Mouse (Mus musculus): Measurements from ENCODE around the gene 9930111J21Rik2. TPM values are rescaled to one million over a fixed set of nuclear protein-coding genes. Genes with fewer than 3 reads are reported as not detected.
A peak's percentile ranks its signal among the peaks of the same experiment; 100 is the strongest.
"Not testable (repeated sequence)": the region's sequence is repeated elsewhere in the genome, so short reads cannot be mapped to it uniquely, and the experiment has no call there.

9930111J21Rik2 gene
- polyA plus RNA-seq, 1 experiment from 2014 or later: 117 TPM

GRCm38 (mm10) chr11:49084875-49085274, 33.8 kb upstream of the 9930111J21Rik2 start:
- H3K4me3 ChIP-seq (ENCODE audit: inconsistent target): no peak overlapping the region
- WGBS (ENCODE audit: missing documents): 5% methylated on average over 3 of the region's 3 CpGs
- H3K79me2 ChIP-seq (ENCODE audit: inconsistent target): peaks cover 69% of the 10 kb centered on the region
- peak overlapping the region; percentile 51 for H3K27ac ChIP-seq
- H3K36me3 ChIP-seq (ENCODE audit: inconsistent target): no peaks in the 10 kb centered on the region

- no peak overlapping the region for H3K4me3 ChIP-seq (ENCODE audit: inconsistent target)
- peak overlapping the region; percentile 51 for H3K27ac ChIP-seq
Measured at GRCm38 (mm10) chr11:49084385-49084784, 33.3 kb upstream of the 9930111J21Rik2 start.

GRCm38 (mm10) chr11:49083808-49084207, 32.8 kb upstream of the 9930111J21Rik2 start:
- WGBS (ENCODE audit: missing documents): 58% methylated on average over 3 of the region's 3 CpGs
- H3K36me3 ChIP-seq (ENCODE audit: inconsistent target): no peaks in the 10 kb centered on the region
- H3K27ac ChIP-seq: peak overlapping the region; percentile 51
- H3K79me2 ChIP-seq (ENCODE audit: inconsistent target): peaks cover 68% of the 10 kb centered on the region
- no peak overlapping the region for H3K4me3 ChIP-seq (ENCODE audit: inconsistent target)

More at GRCm38 (mm10) chr11:49084385-49084784, 33.3 kb upstream of the 9930111J21Rik2 start:
- WGBS (ENCODE audit: missing documents): 71% methylated on average over 1 of the region's 1 CpGs
- Histone ChIP-seq H3K36me3 (ENCODE audit: inconsistent target) (no peaks in the 10 kb centered on the region), H3K79me2 (ENCODE audit: inconsistent target) (peaks cover 68% of the 10 kb centered on the region)

DNA sequence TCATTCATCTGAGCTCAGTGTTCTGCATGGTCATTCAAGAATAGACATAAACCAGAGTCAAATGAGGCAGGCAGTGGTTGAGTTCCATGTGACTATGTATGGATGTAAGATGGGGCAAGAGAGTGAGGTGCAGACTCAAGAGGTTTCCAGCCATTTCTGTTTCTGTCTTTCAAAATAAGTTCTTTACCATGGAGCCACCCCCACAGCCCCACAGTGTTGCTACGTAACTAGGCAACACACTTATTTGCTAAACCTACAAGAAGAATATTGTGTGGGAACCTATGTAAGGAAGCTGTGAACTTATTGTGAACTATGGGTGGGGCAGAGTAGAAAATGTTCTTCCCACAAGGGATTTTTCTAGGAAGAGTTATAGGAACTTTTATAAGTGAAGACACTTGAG, 32.1 kb upstream of the 9930111J21Rik2 start:
- Histone ChIP-seq H3K4me3 (ENCODE audit: inconsistent target) (no peak overlapping the region), H3K36me3 (ENCODE audit: inconsistent target) (no peaks in the 10 kb centered on the region), H3K79me2 (ENCODE audit: inconsistent target) (peaks cover 68% of the 10 kb centered on the region; the same call in 1 of the 2 replicates), H3K27ac (no peak overlapping the region)
- WGBS (ENCODE audit: missing documents): 93% methylated on average over 1 of the region's 1 CpGs

- 57% methylated on average over 3 of the region's 3 CpGs for WGBS (ENCODE audit: missing documents)
- H3K36me3 ChIP-seq (ENCODE audit: inconsistent target): no peaks in the 10 kb centered on the region
- H3K79me2 ChIP-seq (ENCODE audit: inconsistent target): peaks cover 69% of the 10 kb centered on the region; the same call in 1 of the 2 replicates
- H3K27ac ChIP-seq: peak overlapping the region; percentile 79
- H3K4me3 ChIP-seq (ENCODE audit: inconsistent target): no peak overlapping the region
Measured at GRCm38 (mm10) chr11:49081886-49082285, 30.8 kb upstream of the 9930111J21Rik2 start.

- Histone ChIP-seq H3K36me3 (ENCODE audit: inconsistent target) (no peaks in the 10 kb centered on the region), H3K4me3 (ENCODE audit: inconsistent target) (no peak overlapping the region), H3K27ac (peak overlapping the region; percentile 79), H3K79me2 (ENCODE audit: inconsistent target) (peaks cover 64% of the 10 kb centered on the region; the same call in 1 of the 2 replicates)
- 20% methylated on average over 4 of the region's 4 CpGs for WGBS (ENCODE audit: missing documents)
Measured at GRCm38 (mm10) chr11:49081356-49081755, 30.3 kb upstream of the 9930111J21Rik2 start.

GRCm38 (mm10) chr11:49080636-49081035, 29.6 kb upstream of the 9930111J21Rik2 start:
- Histone ChIP-seq H3K27ac (peak overlapping the region; percentile 19), H3K4me3 (ENCODE audit: inconsistent target) (no peak overlapping the region), H3K79me2 (ENCODE audit: inconsistent target) (peaks cover 57% of the 10 kb centered on the region; the same call in 1 of the 2 replicates), H3K36me3 (ENCODE audit: inconsistent target) (no peaks in the 10 kb centered on the region)
- WGBS (ENCODE audit: missing documents): 64% methylated on average over 1 of the region's 1 CpGs

- Histone ChIP-seq H3K4me3 (ENCODE audit: inconsistent target) (no peak overlapping the region), H3K79me2 (ENCODE audit: inconsistent target) (peaks cover 42% of the 10 kb centered on the region; the same call in 1 of the 2 replicates), H3K36me3 (ENCODE audit: inconsistent target) (no peaks in the 10 kb centered on the region), H3K27ac (no peak overlapping the region)
- WGBS (ENCODE audit: missing documents): 63% methylated on average over 3 of the region's 3 CpGs
Measured at GRCm38 (mm10) chr11:49078719-49079118, 27.7 kb upstream of the 9930111J21Rik2 start.

DNA sequence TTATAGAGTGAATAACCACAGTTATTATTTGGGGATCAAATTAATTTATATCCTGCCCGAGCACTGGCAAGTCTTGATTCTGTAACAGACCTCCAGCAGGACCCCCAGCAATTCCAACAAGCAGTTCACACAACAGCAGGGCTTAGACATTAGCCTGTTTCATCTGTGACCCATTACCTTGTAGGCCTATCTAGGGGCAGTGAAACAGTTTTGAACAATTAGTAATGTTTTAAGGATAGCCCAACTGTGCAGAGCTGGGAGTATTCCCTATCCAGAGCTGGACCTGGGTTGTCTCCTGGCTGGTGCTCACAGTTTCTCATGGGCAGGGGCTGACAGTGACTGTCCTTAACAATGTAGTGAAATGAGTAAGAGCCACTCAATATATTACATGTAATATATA, 26.0 kb upstream of the 9930111J21Rik2 start:
- Histone ChIP-seq H3K79me2 (ENCODE audit: inconsistent target) (peaks cover 29% of the 10 kb centered on the region; the same call in 1 of the 2 replicates), H3K36me3 (ENCODE audit: inconsistent target) (no peaks in the 10 kb centered on the region), H3K4me3 (ENCODE audit: inconsistent target) (peak overlapping the region; percentile 20), H3K27ac (peak overlapping the region; percentile 93)
- 11% methylated on average over 1 of the region's 1 CpGs for WGBS (ENCODE audit: missing documents)

DNA sequence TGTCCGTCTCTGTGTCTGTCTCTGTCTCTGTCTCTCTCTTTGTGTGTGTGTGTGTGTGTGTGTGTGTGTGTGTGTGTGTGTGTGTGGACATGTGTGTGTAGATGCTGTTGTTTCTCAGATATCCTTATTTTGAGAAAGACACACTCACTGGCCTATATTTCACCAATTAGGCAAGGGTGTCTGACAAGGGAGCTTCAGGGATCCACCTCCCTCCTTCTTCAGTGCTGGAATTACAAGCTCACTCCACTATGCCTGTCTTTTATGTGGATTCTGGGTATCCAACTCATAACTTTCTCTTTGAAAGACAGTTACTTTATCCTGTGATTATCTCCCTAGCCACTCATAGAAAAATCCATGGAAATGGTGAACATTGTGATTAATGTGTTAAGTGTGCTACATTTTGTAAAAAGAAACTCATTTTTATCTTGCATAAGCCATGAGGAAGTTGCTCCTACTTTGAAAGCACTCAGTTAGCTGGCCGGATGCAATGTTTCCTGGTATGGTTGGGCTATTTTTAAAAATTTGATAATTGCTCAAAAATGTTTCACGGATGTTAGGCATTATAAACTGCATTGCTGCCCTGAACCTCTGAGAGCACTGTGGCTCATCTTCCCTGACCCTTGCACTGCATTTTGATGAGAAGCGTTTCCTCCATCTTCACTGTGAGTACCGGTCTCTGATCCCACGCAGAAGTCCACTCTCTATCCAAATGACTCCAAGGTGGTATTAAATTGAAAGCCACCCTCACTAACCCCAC, 25.1 kb upstream of the 9930111J21Rik2 start, which contains the start of gene Ifi47:
Ifi47 (plus strand) TSS at position 587 of the 757 bp plus-strand sequence.
- WGBS (ENCODE audit: missing documents): 6% methylated on average over 6 of the region's 6 CpGs
- Histone ChIP-seq H3K79me2 (ENCODE audit: inconsistent target) (peaks cover 29% of the 10 kb centered on the region; the same call in 1 of the 2 replicates), H3K27ac (peak within 1 kb of the TSS; percentile 93), H3K4me3 (ENCODE audit: inconsistent target) (peak within 1 kb of the TSS; percentile 20)
- not testable (repeated sequence) for H3K36me3 ChIP-seq (ENCODE audit: inconsistent target)

DNA sequence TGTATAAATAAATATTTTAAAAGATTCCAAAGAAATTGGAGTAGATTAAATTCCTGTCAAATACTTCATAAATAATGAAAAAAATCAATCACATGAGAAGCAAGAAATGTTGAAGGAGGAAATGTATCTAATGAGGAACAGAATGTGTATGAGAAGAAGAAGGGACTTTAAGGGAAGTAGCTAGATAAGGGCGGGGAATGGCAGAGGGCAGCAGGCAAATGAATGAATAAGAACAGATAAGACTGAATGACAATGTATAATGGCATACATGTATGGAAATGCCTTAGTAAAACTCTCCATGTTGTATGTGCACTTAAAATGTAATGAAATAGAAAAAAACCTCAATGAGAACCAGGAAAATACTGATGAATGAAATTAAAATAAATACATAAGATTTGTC, 17.3 kb upstream of the 9930111J21Rik2 start:
- no peak overlapping the region for H3K27ac ChIP-seq
- peaks cover 7% of the 10 kb centered on the region; the same call in 1 of the 2 replicates for H3K79me2 ChIP-seq (ENCODE audit: inconsistent target)
- no peaks in the 10 kb centered on the region for H3K36me3 ChIP-seq (ENCODE audit: inconsistent target)
- H3K4me3 ChIP-seq (ENCODE audit: inconsistent target): no peak overlapping the region
- WGBS (ENCODE audit: missing documents): 44% methylated on average over 1 of the region's 1 CpGs

- H3K27ac ChIP-seq: peak within 1 kb of the TSS; percentile 37
- H3K79me2 ChIP-seq (ENCODE audit: inconsistent target): peaks cover 34% of the 10 kb centered on the region
- not testable (repeated sequence) for H3K36me3 ChIP-seq (ENCODE audit: inconsistent target)
- peak within 1 kb of the TSS; percentile 17; the same call in 1 of the 2 replicates for H3K4me3 ChIP-seq (ENCODE audit: inconsistent target)
- WGBS (ENCODE audit: missing documents): 0% methylated on average over 3 of the region's 5 CpGs
Measured at GRCm38 (mm10) chr11:49063713-49064469, 12.8 kb upstream of the 9930111J21Rik2 start, which contains the start of gene Tgtp2. Gene Tgtp2, minus strand, starts transcription at chr11:49064206.

GRCm38 (mm10) chr11:49061865-49062264, 10.8 kb upstream of the 9930111J21Rik2 start:
- Histone ChIP-seq H3K4me3 (ENCODE audit: inconsistent target) (peak overlapping the region; percentile 13; the same call in 1 of the 2 replicates), H3K79me2 (ENCODE audit: inconsistent target) (peaks cover 34% of the 10 kb centered on the region)
- 50% methylated on average over 1 of the region's 2 CpGs for WGBS (ENCODE audit: missing documents)
- H3K27ac ChIP-seq; H3K36me3 ChIP-seq (ENCODE audit: inconsistent target): not testable (repeated sequence)

GRCm38 (mm10) chr11:49060061-49060460, 9.0 kb upstream of the 9930111J21Rik2 start:
- not testable (repeated sequence) for H3K27ac ChIP-seq; H3K4me3 ChIP-seq (ENCODE audit: inconsistent target); H3K36me3 ChIP-seq (ENCODE audit: inconsistent target)
- H3K79me2 ChIP-seq (ENCODE audit: inconsistent target): peaks cover 34% of the 10 kb centered on the region
- no CpG with 5 or more reads among the region's 3 CpGs for WGBS (ENCODE audit: missing documents)

Data from macrophage (primary cell).